Mouse (Mus musculus): Measurements from ENCODE around the gene Ppp2r5c.

Ppp2r5c gene

GRCm38 (mm10) chr12:110438367-110438973 lies 8.4 kb upstream of the Ppp2r5c start:
- WGBS: 60% methylated on average over 5 of the region's 5 CpGs

GRCm38 (mm10) chr12:110442238-110442637 lies 4.7 kb upstream of the Ppp2r5c start:
- WGBS: 96% methylated on average over 2 of the region's 2 CpGs

GRCm38 (mm10) chr12:110444530-110444929 lies 2.4 kb upstream of the Ppp2r5c start:
- 87% methylated on average over 5 of the region's 5 CpGs for WGBS

GRCm38 (mm10) chr12:110445775-110446174 lies 1.1 kb upstream of the Ppp2r5c start:
- WGBS: 23% methylated on average over 7 of the region's 7 CpGs

- WGBS: under 1% methylated on average over 37 of the region's 39 CpGs
These were observed 386 bp downstream of the Ppp2r5c start for GRCm38 (mm10) chr12:110447306-110447705.

GRCm38 (mm10) chr12:110448767-110449166 lies 1.8 kb downstream of the Ppp2r5c start:
- WGBS: 54% methylated on average over 10 of the region's 10 CpGs

- WGBS: 13% methylated on average over 5 of the region's 5 CpGs
These were observed 7.3 kb downstream of the Ppp2r5c start for GRCm38 (mm10) chr12:110454223-110454622.

GRCm38 (mm10) chr12:110456024-110456423 lies 9.1 kb downstream of the Ppp2r5c start:
- WGBS: 42% methylated on average over 7 of the region's 7 CpGs

GRCm38 (mm10) chr12:110458667-110459066 lies 11.7 kb downstream of the Ppp2r5c start:
- 32% methylated on average over 6 of the region's 6 CpGs for WGBS

- WGBS: 71% methylated on average over 18 of the region's 18 CpGs
These were observed 13.7 kb downstream of the Ppp2r5c start for GRCm38 (mm10) chr12:110460418-110461300.

- WGBS: 72% methylated on average over 8 of the region's 8 CpGs
These were observed 16.8 kb downstream of the Ppp2r5c start for GRCm38 (mm10) chr12:110463711-110464110.

GRCm38 (mm10) chr12:110471426-110471825 lies 24.5 kb downstream of the Ppp2r5c start:
- WGBS: 72% methylated on average over 3 of the region's 3 CpGs

- WGBS: 88% methylated on average over 3 of the region's 3 CpGs
These were observed 25.3 kb downstream of the Ppp2r5c start for GRCm38 (mm10) chr12:110472247-110472646.

- 68% methylated on average over 8 of the region's 8 CpGs for WGBS
These were observed 27.6 kb downstream of the Ppp2r5c start for GRCm38 (mm10) chr12:110474497-110474896.

GRCm38 (mm10) chr12:110476561-110476960 lies 29.6 kb downstream of the Ppp2r5c start:
- WGBS: 89% methylated on average over 9 of the region's 9 CpGs

- WGBS: 92% methylated on average over 8 of the region's 8 CpGs
These were observed 31.0 kb downstream of the Ppp2r5c start for GRCm38 (mm10) chr12:110477906-110478305.

- 56% methylated on average over 9 of the region's 9 CpGs for WGBS
These were observed 31.7 kb downstream of the Ppp2r5c start for GRCm38 (mm10) chr12:110478601-110479008.

GRCm38 (mm10) chr12:110479268-110479667 lies 32.3 kb downstream of the Ppp2r5c start:
- WGBS: 75% methylated on average over 12 of the region's 12 CpGs

- WGBS: 80% methylated on average over 4 of the region's 4 CpGs
These were observed 33.8 kb downstream of the Ppp2r5c start for GRCm38 (mm10) chr12:110480701-110481100.

GRCm38 (mm10) chr12:110483761-110484160 lies 36.8 kb downstream of the Ppp2r5c start:
- WGBS: 39% methylated on average over 6 of the region's 6 CpGs

- 4% methylated on average over 17 of the region's 17 CpGs for WGBS
These were observed 38.1 kb downstream of the Ppp2r5c start for GRCm38 (mm10) chr12:110484824-110485584.
